Mouse (Mus musculus) kidney, embryonic 14.5 days (tissue): Measurements from ENCODE around the gene L3mbtl1. TPM values are rescaled to one million over a fixed set of nuclear protein-coding genes. Genes with fewer than 3 reads are reported as not detected.

ENCODE experiments used
- ATAC-seq: fragments of 200-750 bp; cut with Nextera tagmentation; 2 replicates; pipeline ENCODE4 v1.8.0; 2017; ENCODE audit warnings: moderate number of reproducible peaks, mild to moderate bottlenecking, moderate TSS enrichment, moderate library complexity; ENCODE audit not compliant: low FRiP score, low TSS enrichment
- H3K27ac ChIP-seq: fragments of 300-500 bp; sonication (generic); 2 replicates; pipeline ENCODE4 v1.5.1; 2014; ENCODE audit warnings: low read depth, mild to moderate bottlenecking, low read length, moderate library complexity, mixed read lengths
- H3K27me3 ChIP-seq: fragments of 300-500 bp; sonication (generic); 2 replicates; pipeline ENCODE4 v1.6.1; 2014; ENCODE audit warnings: mild to moderate bottlenecking, low read length; ENCODE audit not compliant: control insufficient read depth, insufficient read depth
- H3K36me3 ChIP-seq: fragments of 300-500 bp; sonication (generic); 2 replicates; pipeline ENCODE4 v1.6.1; 2014; ENCODE audit warnings: low read length, mixed read lengths; ENCODE audit not compliant: control insufficient read depth, insufficient read depth
- H3K4me1 ChIP-seq: fragments of 300-500 bp; sonication (generic); 2 replicates; pipeline ENCODE4 v1.6.1; 2014; ENCODE audit warnings: low read length, mixed read lengths; ENCODE audit not compliant: control insufficient read depth, insufficient read depth
- H3K4me2 ChIP-seq: fragments of 300-500 bp; sonication (generic); replicated peaks from 2 replicates; pipeline ENCODE4 v1.6.1; 2014; ENCODE audit warnings: low read depth, mild to moderate bottlenecking, low read length
- H3K4me3 ChIP-seq: fragments of 300-500 bp; sonication (generic); 2 replicates; pipeline ENCODE4 v1.5.1; 2014; ENCODE audit warnings: mild to moderate bottlenecking, low read length
- H3K9ac ChIP-seq: fragments of 300-500 bp; sonication (generic); 2 replicates; pipeline ENCODE4 v1.6.1; 2014; ENCODE audit warnings: low read depth, mild to moderate bottlenecking, low read length, moderate library complexity
- H3K9me3 ChIP-seq: fragments of 300-500 bp; sonication (generic); 2 replicates; pipeline ENCODE4 v1.6.1; 2016; ENCODE audit warnings: low read length; ENCODE audit not compliant: control insufficient read depth
- WGBS: fragments of 180-500 bp; shearing (Covaris S2); extraction: QIAGEN DNeasy Blood & Tissue Kit; methylation state at CpG from one replicate; pipeline ENCODE4 v1.1.7; 2014; 5-methylcytosine and 5-hydroxymethylcytosine counted together
- polyA plus RNA-seq: library from polyadenylated mRNA; unstranded; fragments of >200 nt; fragmentation: Nextera tagmentation; extraction: Ambion mirVana; gene quantifications from 2 replicates; pipeline ENCODE4 v1.2.1, GENCODE M21; 2014

The L3mbtl1 gene
- polyA plus RNA-seq, 1 experiment from 2014 or later = not detected

GRCm38 (mm10) chr2:162932706-162933105, 10.6 kb upstream of the L3mbtl1 start:
- Histone ChIP-seq H3K9ac (peak overlapping the region; percentile 100; the same call in 1 of the 2 replicates), H3K4me3 (peak overlapping the region; percentile 98), H3K9me3 (no peaks in the 10 kb centered on the region), H3K36me3 (peaks cover 49% of the 10 kb centered on the region), H3K27me3 (peaks cover 3% of the 10 kb centered on the region; the same call in 1 of the 2 replicates), H3K4me2 (peak overlapping the region; percentile 69), H3K27ac (no peak overlapping the region), H3K4me1 (peaks cover 14% of the 10 kb centered on the region)
- whole genome bisulfite sequencing = 41% methylated on average over 4 of the region's 4 CpGs
- ATAC-seq = no peak

DNA sequence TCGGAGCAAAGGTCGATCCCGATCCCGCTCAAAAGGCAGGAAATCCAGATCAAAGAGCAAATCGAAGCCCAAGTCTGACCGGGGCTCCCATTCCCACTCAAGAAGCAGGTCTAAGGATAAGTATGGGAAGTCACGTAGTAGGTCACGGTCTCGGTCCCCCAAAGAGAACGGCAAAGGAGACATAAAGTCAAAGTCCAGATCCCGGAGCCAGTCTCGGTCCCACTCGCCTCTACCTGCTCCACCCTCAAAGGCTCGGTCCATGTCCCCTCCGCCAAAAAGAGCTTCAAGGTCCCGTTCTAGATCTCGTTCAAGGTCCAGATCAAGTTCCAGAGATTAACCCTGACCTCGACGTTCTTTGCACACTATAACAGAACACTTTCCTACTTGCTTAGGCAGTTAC, 8.9 kb upstream of the L3mbtl1 start:
- Histone ChIP-seq H3K9ac (no peak overlapping the region), H3K27ac (no peak overlapping the region), H3K36me3 (peaks cover 66% of the 10 kb centered on the region), H3K9me3 (no peaks in the 10 kb centered on the region), H3K4me3 (no peak overlapping the region), H3K4me2 (no peak overlapping the region), H3K27me3 (0 out of 2 replicates have a peak, but pooled peaks cover under 1% of the 10 kb centered on the region), H3K4me1 (peaks cover 13% of the 10 kb centered on the region)
- 95% methylated on average over 19 of the region's 19 CpGs for WGBS
- no peak for ATAC-seq

DNA sequence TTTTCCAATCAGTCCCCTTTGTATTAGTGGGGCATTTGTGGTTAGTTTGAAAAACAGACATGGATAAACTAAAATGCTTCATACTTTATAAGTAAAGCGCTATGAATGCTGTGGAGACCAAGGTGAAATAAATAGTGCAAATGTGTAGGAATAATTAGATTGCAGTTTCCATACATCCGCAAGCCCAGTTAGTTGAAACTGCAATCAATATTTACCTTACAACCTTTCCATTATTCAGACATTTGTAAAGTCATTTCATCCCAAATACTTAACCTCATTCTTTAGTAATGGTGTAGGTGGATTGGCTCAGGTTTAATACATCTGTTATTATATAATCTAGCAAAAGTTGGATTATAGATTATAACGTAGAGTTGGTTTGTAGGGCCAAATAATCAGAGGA, 7.6 kb upstream of the L3mbtl1 start:
- H3K27ac ChIP-seq = no peak overlapping the region

DNA sequence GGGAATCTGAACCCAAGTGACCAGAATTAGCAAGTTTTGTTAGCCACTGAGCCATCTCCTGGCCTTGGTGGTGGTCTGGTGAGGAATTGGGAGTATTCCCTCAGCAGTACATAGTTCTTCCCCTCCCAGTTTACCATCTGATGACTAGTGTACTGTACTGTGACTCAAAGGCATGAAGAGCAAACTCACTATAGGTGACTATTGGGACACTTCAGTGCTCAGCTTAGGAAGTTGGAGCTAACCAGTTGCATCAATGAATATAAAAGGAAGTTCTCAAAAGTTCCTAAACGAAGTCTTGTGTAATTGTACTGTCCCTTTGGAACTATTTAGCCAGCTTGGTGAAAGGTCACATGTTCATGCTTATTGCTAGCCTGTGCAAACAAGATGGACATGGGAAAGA, 3.7 kb upstream of the L3mbtl1 start:
- no peak overlapping the region for H3K9ac ChIP-seq
- H3K36me3 ChIP-seq = peaks cover 60% of the 10 kb centered on the region
- no peak for ATAC-seq
- 84% methylated on average over 1 of the region's 1 CpGs for WGBS
- H3K4me1 ChIP-seq = no peaks in the 10 kb centered on the region
- H3K27me3 ChIP-seq = peaks cover 4% of the 10 kb centered on the region; the same call in 1 of the 2 replicates
- H3K4me2 ChIP-seq = no peak overlapping the region
- H3K9me3 ChIP-seq = no peaks in the 10 kb centered on the region
- H3K27ac ChIP-seq = no peak overlapping the region
- no peak overlapping the region for H3K4me3 ChIP-seq

More for the DNA sequence above, 7.6 kb upstream of the L3mbtl1 start:
- no peak overlapping the region for H3K4me2 ChIP-seq
- peaks cover 79% of the 10 kb centered on the region for H3K36me3 ChIP-seq
- H3K4me3 ChIP-seq = no peak overlapping the region
- H3K9ac ChIP-seq = no peak overlapping the region
- no peaks in the 10 kb centered on the region for H3K27me3 ChIP-seq
- 97% methylated on average over 3 of the region's 3 CpGs for WGBS
- no peaks in the 10 kb centered on the region for H3K9me3 ChIP-seq
- peaks cover 11% of the 10 kb centered on the region for H3K4me1 ChIP-seq
- ATAC-seq = no peak

GRCm38 (mm10) chr2:162943931-162944330, 659 bp downstream of the L3mbtl1 start:
- peaks cover 7% of the 10 kb centered on the region; the same call in 1 of the 2 replicates for H3K27me3 ChIP-seq
- ATAC-seq = no peak
- H3K27ac ChIP-seq = no peak overlapping the region
- H3K4me1 ChIP-seq = no peaks in the 10 kb centered on the region
- WGBS = 7% methylated on average over 11 of the region's 11 CpGs
- H3K9me3 ChIP-seq = no peaks in the 10 kb centered on the region
- H3K36me3 ChIP-seq = peaks cover 18% of the 10 kb centered on the region; the same call in 1 of the 2 replicates
- H3K4me3 ChIP-seq = peak overlapping the region; percentile 41
- peak overlapping the region; percentile 67 for H3K4me2 ChIP-seq
- no peak overlapping the region for H3K9ac ChIP-seq

- Histone ChIP-seq H3K4me1 (no peaks in the 10 kb centered on the region), H3K27me3 (peaks cover 7% of the 10 kb centered on the region; the same call in 1 of the 2 replicates), H3K4me3 (no peak overlapping the region), H3K4me2 (no peak overlapping the region), H3K9ac (no peak overlapping the region), H3K36me3 (no peaks in the 10 kb centered on the region), H3K27ac (no peak overlapping the region), H3K9me3 (no peaks in the 10 kb centered on the region)
- no peak for ATAC-seq
- 83% methylated on average over 5 of the region's 5 CpGs for WGBS
Measured at GRCm38 (mm10) chr2:162946964-162947363, 3.7 kb downstream of the L3mbtl1 start.

DNA sequence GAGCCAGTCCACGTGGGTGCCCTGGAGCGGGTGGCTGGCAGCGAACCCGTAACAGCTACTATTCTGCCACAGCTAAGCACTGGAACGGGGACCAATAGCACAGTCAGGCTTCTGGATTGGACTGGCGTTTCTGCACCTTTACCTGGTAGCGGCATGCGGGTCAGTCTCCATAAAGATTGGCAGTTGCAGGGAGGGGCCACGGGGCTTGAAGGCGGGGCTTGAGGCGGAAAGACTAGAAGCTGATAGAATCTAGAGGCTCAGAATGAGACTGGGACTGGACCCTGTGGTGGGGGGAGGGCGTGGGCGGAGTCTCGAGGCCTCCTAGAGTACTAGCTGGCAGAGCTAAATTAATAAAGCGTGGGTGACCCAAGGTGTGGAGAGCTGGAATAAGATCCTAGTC, 4.5 kb downstream of the L3mbtl1 start:
- peak; percentile 30; the same call in 1 of the 2 replicates for ATAC-seq
- Histone ChIP-seq H3K9ac (no peak overlapping the region), H3K4me3 (peak overlapping the region; percentile 22), H3K4me2 (peak overlapping the region; percentile 31), H3K9me3 (no peaks in the 10 kb centered on the region), H3K36me3 (no peaks in the 10 kb centered on the region), H3K4me1 (no peaks in the 10 kb centered on the region), H3K27ac (no peak overlapping the region), H3K27me3 (peaks cover 7% of the 10 kb centered on the region; the same call in 1 of the 2 replicates)
- WGBS = 35% methylated on average over 15 of the region's 15 CpGs

DNA sequence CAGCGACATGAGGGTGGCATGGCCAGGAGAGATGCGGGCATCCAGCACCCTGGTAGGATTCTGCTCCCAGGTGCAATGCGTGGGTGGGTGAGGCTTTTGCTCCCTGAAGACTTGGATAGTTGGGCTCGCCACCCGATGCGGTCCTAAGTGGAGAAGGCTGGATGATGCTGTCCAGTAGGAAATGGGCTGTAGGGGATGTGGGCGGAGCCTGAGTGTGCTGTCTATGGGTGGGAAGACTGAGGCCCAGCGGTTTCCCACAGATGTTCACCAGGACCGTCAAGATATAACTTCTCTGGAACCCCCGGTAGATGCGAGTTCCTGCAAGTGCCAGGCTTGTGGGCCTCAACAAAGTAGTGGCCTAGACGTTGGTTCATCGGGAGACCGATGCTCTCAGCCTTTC, 4.9 kb downstream of the L3mbtl1 start:
- H3K9ac ChIP-seq = no peak overlapping the region
- no peaks in the 10 kb centered on the region for H3K9me3 ChIP-seq
- no peaks in the 10 kb centered on the region for H3K4me1 ChIP-seq
- H3K4me2 ChIP-seq = peak overlapping the region; percentile 31
- ATAC-seq = 0 out of 2 replicates have a peak, but pooled peaks have one; percentile 33
- peak overlapping the region; percentile 22 for H3K4me3 ChIP-seq
- no peaks in the 10 kb centered on the region for H3K36me3 ChIP-seq
- H3K27ac ChIP-seq = no peak overlapping the region
- peaks cover 7% of the 10 kb centered on the region; the same call in 1 of the 2 replicates for H3K27me3 ChIP-seq
- 64% methylated on average over 14 of the region's 14 CpGs for WGBS

DNA sequence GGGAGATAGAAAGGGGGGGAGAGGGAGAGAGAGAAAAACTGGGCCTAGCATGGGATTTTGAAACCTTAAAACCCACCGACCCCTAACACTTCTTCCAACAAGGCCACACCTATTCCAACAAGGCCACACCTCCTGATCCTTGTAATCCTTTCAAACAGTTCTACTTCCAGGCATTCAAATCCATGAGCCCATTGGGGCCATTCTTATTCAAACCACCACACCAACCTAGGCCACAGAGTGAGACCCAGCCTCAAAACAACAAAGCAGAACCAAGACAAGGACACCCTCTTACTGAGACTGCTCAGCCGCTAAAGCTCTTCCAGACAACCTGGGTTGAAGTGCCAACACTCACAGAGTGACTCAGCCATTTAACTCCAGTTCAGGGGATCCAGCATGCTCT, 7.5 kb downstream of the L3mbtl1 start:
- 92% methylated on average over 2 of the region's 2 CpGs for WGBS
- ATAC-seq = no peak
- Histone ChIP-seq H3K4me3 (no peak overlapping the region), H3K4me1 (no peaks in the 10 kb centered on the region), H3K27me3 (no peaks in the 10 kb centered on the region), H3K4me2 (no peak overlapping the region), H3K9me3 (no peaks in the 10 kb centered on the region), H3K36me3 (no peaks in the 10 kb centered on the region), H3K27ac (no peak overlapping the region), H3K9ac (no peak overlapping the region)
